Mouse (Mus musculus): ENCODE data around the gene Wdr83. TPM values are rescaled to one million over a fixed set of nuclear protein-coding genes. Genes with fewer than 3 reads are reported as not detected.

Gene Wdr83
- polyA plus RNA-seq, 1 experiment: 37.7 TPM

- DNase-seq: no peak
- Histone ChIP-seq H3K4me1 (ENCODE audit: control insufficient read depth, insufficient read depth, low read length) (no peaks in the 10 kb centered on the region), H3K4me3 (ENCODE audit: insufficient read depth, low read depth, low read length) (no peak overlapping the region), H3K36me3 (ENCODE audit: control insufficient read depth, insufficient read depth, low read length) (peaks cover 14% of the 10 kb centered on the region), H3K27ac (ENCODE audit: insufficient read depth, low read depth, low read length) (no peak overlapping the region), H3K27me3 (replicated peaks; ENCODE audit: control insufficient read depth, insufficient read depth, low read length) (no peaks in the 10 kb centered on the region)
- 93% methylated on average over 10 of the region's 10 CpGs for WGBS
- TF ChIP-seq CTCF (conservative IDR thresholded peaks at IDR 0.05; ENCODE audit: insufficient read depth, insufficient read length, low read depth, low read length): no peak
- no peak for TF ChIP-seq POLR2A (IDR thresholded peaks at IDR 0.05; ENCODE audit: low read depth, low read length)
These were observed 32.1 kb upstream of the Wdr83 start for GRCm38 (mm10) chr8:85113241-85113640.

- Histone ChIP-seq H3K4me3 (ENCODE audit: insufficient read depth, low read depth, low read length) (no peak overlapping the region), H3K36me3 (ENCODE audit: control insufficient read depth, insufficient read depth, low read length) (no peaks in the 10 kb centered on the region; the same call in 1 of the 2 replicates), H3K27ac (ENCODE audit: insufficient read depth, low read depth, low read length) (no peak overlapping the region), H3K4me1 (ENCODE audit: control insufficient read depth, insufficient read depth, low read length) (no peaks in the 10 kb centered on the region), H3K27me3 (replicated peaks; ENCODE audit: control insufficient read depth, insufficient read depth, low read length) (no peaks in the 10 kb centered on the region)
- DNase-seq: no peak
- 86% methylated on average over 4 of the region's 4 CpGs for WGBS
- TF ChIP-seq POLR2A (IDR thresholded peaks at IDR 0.05; ENCODE audit: low read depth, low read length): no peak
- no peak for TF ChIP-seq CTCF (conservative IDR thresholded peaks at IDR 0.05; ENCODE audit: insufficient read depth, insufficient read length, low read depth, low read length)
These were observed 19.1 kb upstream of the Wdr83 start for GRCm38 (mm10) chr8:85100076-85100665.

GRCm38 (mm10) chr8:85096850-85097249 lies 15.7 kb upstream of the Wdr83 start:
- H3K36me3 ChIP-seq (ENCODE audit: control insufficient read depth, insufficient read depth, low read length): no peaks in the 10 kb centered on the region; the same call in 1 of the 2 replicates
- no peak for DNase-seq
- no peaks in the 10 kb centered on the region for H3K4me1 ChIP-seq (ENCODE audit: control insufficient read depth, insufficient read depth, low read length)
- TF ChIP-seq POLR2A (IDR thresholded peaks at IDR 0.05; ENCODE audit: low read depth, low read length) (no peak), CTCF (conservative IDR thresholded peaks at IDR 0.05; ENCODE audit: insufficient read depth, insufficient read length, low read depth, low read length) (no peak)
- 90% methylated on average over 4 of the region's 4 CpGs for WGBS
- H3K4me3 ChIP-seq (ENCODE audit: insufficient read depth, low read depth, low read length): no peak overlapping the region
- no peak overlapping the region for H3K27ac ChIP-seq (ENCODE audit: insufficient read depth, low read depth, low read length)
- H3K27me3 ChIP-seq (replicated peaks; ENCODE audit: control insufficient read depth, insufficient read depth, low read length): no peaks in the 10 kb centered on the region

GRCm38 (mm10) chr8:85096196-85096595 lies 15.1 kb upstream of the Wdr83 start:
- Histone ChIP-seq H3K4me1 (ENCODE audit: control insufficient read depth, insufficient read depth, low read length) (no peaks in the 10 kb centered on the region), H3K27me3 (replicated peaks; ENCODE audit: control insufficient read depth, insufficient read depth, low read length) (no peaks in the 10 kb centered on the region), H3K4me3 (ENCODE audit: insufficient read depth, low read depth, low read length) (no peak overlapping the region), H3K36me3 (ENCODE audit: control insufficient read depth, insufficient read depth, low read length) (no peaks in the 10 kb centered on the region; the same call in 1 of the 2 replicates), H3K27ac (ENCODE audit: insufficient read depth, low read depth, low read length) (no peak overlapping the region)
- WGBS: 90% methylated on average over 16 of the region's 16 CpGs
- TF ChIP-seq POLR2A (IDR thresholded peaks at IDR 0.05; ENCODE audit: low read depth, low read length) (no peak), CTCF (conservative IDR thresholded peaks at IDR 0.05; ENCODE audit: insufficient read depth, insufficient read length, low read depth, low read length) (no peak)
- no peak for DNase-seq

GRCm38 (mm10) chr8:85095566-85095965 lies 14.5 kb upstream of the Wdr83 start:
- no peaks in the 10 kb centered on the region; the same call in 1 of the 2 replicates for H3K36me3 ChIP-seq (ENCODE audit: control insufficient read depth, insufficient read depth, low read length)
- WGBS: 87% methylated on average over 7 of the region's 7 CpGs
- no peak for TF ChIP-seq CTCF (conservative IDR thresholded peaks at IDR 0.05; ENCODE audit: insufficient read depth, insufficient read length, low read depth, low read length)
- no peak for TF ChIP-seq POLR2A (IDR thresholded peaks at IDR 0.05; ENCODE audit: low read depth, low read length)

GRCm38 (mm10) chr8:85095051-85095450 lies 13.9 kb upstream of the Wdr83 start:
- H3K27me3 ChIP-seq (replicated peaks; ENCODE audit: control insufficient read depth, insufficient read depth, low read length): no peaks in the 10 kb centered on the region
- H3K36me3 ChIP-seq (ENCODE audit: control insufficient read depth, insufficient read depth, low read length): no peaks in the 10 kb centered on the region; the same call in 1 of the 2 replicates
- TF ChIP-seq CTCF (conservative IDR thresholded peaks at IDR 0.05; ENCODE audit: insufficient read depth, insufficient read length, low read depth, low read length) (no peak), POLR2A (IDR thresholded peaks at IDR 0.05; ENCODE audit: low read depth, low read length) (no peak)
- no peak overlapping the region for H3K4me3 ChIP-seq (ENCODE audit: insufficient read depth, low read depth, low read length)
- no peak for DNase-seq
- no peaks in the 10 kb centered on the region for H3K4me1 ChIP-seq (ENCODE audit: control insufficient read depth, insufficient read depth, low read length)
- H3K27ac ChIP-seq (ENCODE audit: insufficient read depth, low read depth, low read length): no peak overlapping the region
- 91% methylated on average over 13 of the region's 13 CpGs for WGBS

More at GRCm38 (mm10) chr8:85095566-85095965, 14.5 kb upstream of the Wdr83 start:
- Histone ChIP-seq H3K4me3 (ENCODE audit: insufficient read depth, low read depth, low read length) (no peak overlapping the region), H3K4me1 (ENCODE audit: control insufficient read depth, insufficient read depth, low read length) (no peaks in the 10 kb centered on the region), H3K27me3 (replicated peaks; ENCODE audit: control insufficient read depth, insufficient read depth, low read length) (no peaks in the 10 kb centered on the region), H3K27ac (ENCODE audit: insufficient read depth, low read depth, low read length) (no peak overlapping the region)
- DNase-seq: no peak

GRCm38 (mm10) chr8:85091526-85092090 lies 10.5 kb upstream of the Wdr83 start:
- no peak for DNase-seq
- TF ChIP-seq POLR2A (IDR thresholded peaks at IDR 0.05; ENCODE audit: low read depth, low read length) (no peak), CTCF (conservative IDR thresholded peaks at IDR 0.05; ENCODE audit: insufficient read depth, insufficient read length, low read depth, low read length) (no peak)
- WGBS: 62% methylated on average over 21 of the region's 21 CpGs
- Histone ChIP-seq H3K36me3 (ENCODE audit: control insufficient read depth, insufficient read depth, low read length) (no peaks in the 10 kb centered on the region; the same call in 1 of the 2 replicates), H3K27me3 (replicated peaks; ENCODE audit: control insufficient read depth, insufficient read depth, low read length) (no peaks in the 10 kb centered on the region), H3K27ac (ENCODE audit: insufficient read depth, low read depth, low read length) (no peak overlapping the region), H3K4me3 (ENCODE audit: insufficient read depth, low read depth, low read length) (no peak overlapping the region), H3K4me1 (ENCODE audit: control insufficient read depth, insufficient read depth, low read length) (no peaks in the 10 kb centered on the region)

All from kidney, adult 2 months (tissue).